Mouse (Mus musculus) large intestine, adult 2 months (tissue): ENCODE measurements around the gene Dmrta2. TPM values are rescaled to one million over a fixed set of nuclear protein-coding genes. Genes with fewer than 3 reads are reported as not detected.

Experiments used
- DNase-seq: peaks from one replicate; pipeline ENCODE4 v3.0.0-alpha.2; 2012; ENCODE audit warnings: low read depth, low spot score
- WGBS: fragments of 180-500 bp; shearing (Covaris S2); methylation state at CpG from one replicate; pipeline ENCODE4 v1.1.7; 2018; 5-methylcytosine and 5-hydroxymethylcytosine counted together
- polyA plus RNA-seq: library from polyadenylated mRNA; depleted of rRNA; stranded (reverse); fragments of >200 nt; gene quantifications from 2 replicates; pipeline ENCODE4 v1.2.3, GENCODE M21; 2012; rRNA removed

Gene Dmrta2
- polyA plus RNA-seq, result 0.15 and 0.17 TPM in 2 replicates

DNA sequence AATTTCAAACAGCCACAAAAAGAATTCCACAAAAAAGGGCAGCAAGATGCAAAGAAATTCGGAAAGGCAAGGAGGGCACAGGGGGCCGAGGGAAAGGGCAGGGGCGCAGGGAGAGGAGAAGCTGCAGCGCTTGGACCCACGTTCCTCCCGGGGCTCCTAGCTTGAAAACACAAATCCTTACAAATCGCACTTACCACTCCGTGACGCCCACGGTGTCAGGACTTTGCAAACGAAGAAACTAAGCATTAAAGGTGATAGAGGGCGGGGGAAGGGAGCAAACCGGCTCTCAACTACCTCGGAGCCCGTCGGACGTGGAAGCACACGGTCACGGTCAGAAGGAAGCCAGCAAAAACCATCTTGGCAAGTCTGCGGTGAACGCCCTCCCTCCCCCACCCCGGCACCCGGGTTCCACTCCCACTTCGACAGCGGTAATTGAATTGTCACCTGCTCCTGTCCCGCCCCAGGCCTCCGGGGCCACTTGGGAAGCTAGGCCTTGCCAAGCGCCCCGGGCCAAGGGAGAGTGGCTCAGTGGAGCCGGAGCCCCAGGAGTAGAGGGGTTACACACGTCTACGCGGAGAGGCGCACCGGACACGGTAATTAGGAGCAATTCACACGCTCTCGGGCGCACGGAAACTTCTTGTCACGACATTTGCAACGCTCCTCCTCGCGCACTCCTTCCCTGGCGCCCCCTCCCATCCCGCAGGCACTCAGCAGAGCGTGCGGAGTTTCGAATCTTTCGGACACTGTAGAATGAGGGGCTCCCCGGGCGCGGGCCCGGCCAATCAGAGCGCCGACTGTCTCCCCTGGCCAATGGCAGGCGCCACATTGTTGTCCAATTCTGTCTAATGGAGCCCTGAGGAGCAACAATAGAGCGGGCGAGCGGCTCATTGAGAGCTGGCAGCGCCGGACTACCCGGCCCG is at the start of gene Dmrta2:
Dmrta2 (plus strand) TSS at position 906 of the 920 bp plus-strand sequence.
- no peak for DNase-seq
- WGBS, result 2% methylated on average over 64 of the region's 64 CpGs

DNA sequence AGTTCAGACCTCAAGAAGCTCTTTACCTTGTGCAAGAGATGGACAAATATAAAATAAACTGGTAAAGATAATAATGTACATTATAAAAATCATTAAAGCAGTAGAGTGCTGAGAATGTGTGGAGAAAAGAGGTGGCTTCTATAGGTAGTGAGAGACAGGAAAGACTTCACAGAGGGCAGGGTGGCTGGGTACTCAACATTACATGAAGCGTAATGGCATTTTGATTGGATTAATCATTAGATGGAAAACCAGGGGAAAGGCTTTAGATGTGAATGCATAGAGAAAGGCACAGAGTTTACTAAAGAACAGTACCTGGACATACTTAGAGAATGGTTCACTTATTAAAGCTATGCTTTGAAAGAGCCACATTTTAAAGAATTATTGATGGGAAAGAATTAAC is 48.8 kb upstream of the Dmrta2 start:
- no peak for DNase-seq
- WGBS, result 100% methylated on average over 1 of the region's 1 CpGs

- 100% methylated on average over 1 of the region's 1 CpGs for WGBS
- DNase-seq, result no peak
Measured at GRCm38 (mm10) chr4:109930445-109930844, 47.4 kb upstream of the Dmrta2 start.

GRCm38 (mm10) chr4:109930935-109931334 is 46.9 kb upstream of the Dmrta2 start:
- no peak for DNase-seq
- WGBS, result 83% methylated on average over 1 of the region's 1 CpGs

- 95% methylated on average over 3 of the region's 3 CpGs for whole genome bisulfite sequencing
- DNase-seq, result no peak
Measured at GRCm38 (mm10) chr4:109936557-109936956, 41.3 kb upstream of the Dmrta2 start.

DNA sequence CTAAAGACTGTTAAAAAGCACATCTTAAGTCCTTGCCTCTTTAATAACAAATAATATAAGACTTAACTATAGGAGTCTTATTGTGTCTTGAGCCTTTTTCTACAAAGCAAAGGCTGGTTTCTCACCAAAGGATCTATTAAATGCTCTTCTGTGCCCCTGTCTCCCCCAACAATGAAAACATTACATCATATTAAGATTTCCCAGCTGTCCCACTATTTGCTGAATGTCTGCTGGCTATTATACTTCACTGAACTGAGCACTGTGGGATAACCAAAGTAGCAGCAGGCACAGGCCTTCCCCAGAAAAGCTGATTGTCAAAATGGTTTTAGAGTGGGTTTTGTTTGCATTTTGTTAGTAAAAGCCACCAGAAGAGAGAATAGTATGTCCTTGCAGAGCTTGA is 38.6 kb upstream of the Dmrta2 start:
- no peak for DNase-seq

DNA sequence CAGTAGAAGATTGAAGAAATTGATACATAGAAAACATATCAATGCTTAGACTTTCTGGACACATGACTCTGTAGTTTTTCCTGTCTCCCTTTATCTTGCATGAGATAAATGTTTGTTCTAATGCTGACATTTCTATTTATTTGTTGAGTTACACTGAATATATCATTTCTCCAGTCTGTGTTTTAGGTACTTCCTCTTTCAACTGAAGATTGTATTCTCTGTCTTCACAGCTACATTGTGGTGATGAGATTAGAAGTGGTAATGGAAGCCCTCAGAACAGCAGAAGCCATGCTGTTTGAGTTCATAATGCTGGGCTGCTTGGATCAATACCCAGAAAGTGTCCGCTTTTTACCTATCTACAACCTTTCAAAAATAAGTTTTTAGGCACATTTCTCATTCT is 32.3 kb upstream of the Dmrta2 start:
- DNase-seq, result no peak
- 96% methylated on average over 1 of the region's 1 CpGs for WGBS

DNA sequence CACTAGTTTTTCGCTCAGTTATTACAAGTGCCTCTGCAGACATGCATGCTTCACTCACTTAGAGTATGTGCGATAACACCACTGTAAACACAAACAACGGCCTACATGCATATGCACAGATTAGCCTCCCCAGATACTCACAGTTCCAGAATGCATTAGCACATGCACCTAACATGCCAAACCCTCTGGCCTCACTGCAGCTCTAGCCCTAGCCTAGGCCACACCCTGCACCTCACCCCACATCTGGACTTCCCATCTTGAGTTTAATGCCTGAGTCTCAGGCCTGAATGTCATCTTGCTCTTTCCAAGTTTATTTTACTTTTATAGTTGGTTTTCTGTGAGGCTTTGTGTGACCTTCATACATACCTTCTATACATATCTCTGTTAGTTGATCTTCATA is 28.5 kb upstream of the Dmrta2 start:
- no peak for DNase-seq
- WGBS, result 91% methylated on average over 3 of the region's 3 CpGs

GRCm38 (mm10) chr4:109953509-109953908 is 24.3 kb upstream of the Dmrta2 start:
- no peak for DNase-seq
- 93% methylated on average over 1 of the region's 1 CpGs for WGBS

GRCm38 (mm10) chr4:109960201-109960935 is 17.5 kb upstream of the Dmrta2 start:
- WGBS, result 46% methylated on average over 5 of the region's 5 CpGs
- DNase-seq, result no peak

- no peak for DNase-seq
- WGBS, result 86% methylated on average over 5 of the region's 5 CpGs
Measured at GRCm38 (mm10) chr4:109963570-109964279, 14.1 kb upstream of the Dmrta2 start.

- WGBS, result 87% methylated on average over 5 of the region's 5 CpGs
- no peak for DNase-seq
Measured at GRCm38 (mm10) chr4:109969561-109969960, 8.3 kb upstream of the Dmrta2 start.

GRCm38 (mm10) chr4:109973991-109974654 is 3.7 kb upstream of the Dmrta2 start:
- 7% methylated on average over 20 of the region's 20 CpGs for WGBS
- DNase-seq, result no peak

DNA sequence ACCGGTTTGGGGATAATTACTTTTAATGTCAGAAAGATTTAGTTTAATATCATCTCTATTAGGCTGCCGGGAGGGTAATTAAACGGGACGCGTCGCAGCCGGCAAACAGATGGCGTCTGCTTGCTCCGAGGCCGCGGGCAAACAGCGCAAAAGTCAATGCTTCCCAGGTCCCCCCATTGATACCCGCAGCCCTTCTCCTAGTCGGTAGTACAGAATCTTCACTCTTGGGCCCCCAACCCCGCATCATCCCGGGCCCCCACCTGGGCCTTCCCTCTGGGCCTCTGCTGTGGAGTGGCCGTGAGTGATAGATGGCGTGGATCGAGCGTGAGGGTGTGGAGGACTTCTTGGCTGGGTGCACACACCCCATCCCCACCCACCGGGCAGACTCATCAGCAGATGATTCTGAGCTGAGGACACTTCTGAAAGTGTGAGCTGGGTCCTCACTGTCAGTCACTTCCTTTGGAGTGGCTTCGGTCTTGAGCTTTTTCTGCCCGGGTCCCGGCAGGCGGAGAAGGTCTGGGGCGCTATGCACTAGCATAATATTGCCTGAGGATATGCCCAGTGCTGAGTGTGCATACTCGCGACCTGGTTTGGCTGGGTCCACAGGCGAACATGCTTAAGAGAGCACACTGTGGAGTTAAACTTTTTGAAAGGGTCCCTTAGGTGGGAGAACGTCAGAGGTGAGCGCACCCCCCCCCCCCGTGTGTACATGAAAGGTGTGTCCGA is 3.0 kb upstream of the Dmrta2 start:
- no peak for DNase-seq

DNA sequence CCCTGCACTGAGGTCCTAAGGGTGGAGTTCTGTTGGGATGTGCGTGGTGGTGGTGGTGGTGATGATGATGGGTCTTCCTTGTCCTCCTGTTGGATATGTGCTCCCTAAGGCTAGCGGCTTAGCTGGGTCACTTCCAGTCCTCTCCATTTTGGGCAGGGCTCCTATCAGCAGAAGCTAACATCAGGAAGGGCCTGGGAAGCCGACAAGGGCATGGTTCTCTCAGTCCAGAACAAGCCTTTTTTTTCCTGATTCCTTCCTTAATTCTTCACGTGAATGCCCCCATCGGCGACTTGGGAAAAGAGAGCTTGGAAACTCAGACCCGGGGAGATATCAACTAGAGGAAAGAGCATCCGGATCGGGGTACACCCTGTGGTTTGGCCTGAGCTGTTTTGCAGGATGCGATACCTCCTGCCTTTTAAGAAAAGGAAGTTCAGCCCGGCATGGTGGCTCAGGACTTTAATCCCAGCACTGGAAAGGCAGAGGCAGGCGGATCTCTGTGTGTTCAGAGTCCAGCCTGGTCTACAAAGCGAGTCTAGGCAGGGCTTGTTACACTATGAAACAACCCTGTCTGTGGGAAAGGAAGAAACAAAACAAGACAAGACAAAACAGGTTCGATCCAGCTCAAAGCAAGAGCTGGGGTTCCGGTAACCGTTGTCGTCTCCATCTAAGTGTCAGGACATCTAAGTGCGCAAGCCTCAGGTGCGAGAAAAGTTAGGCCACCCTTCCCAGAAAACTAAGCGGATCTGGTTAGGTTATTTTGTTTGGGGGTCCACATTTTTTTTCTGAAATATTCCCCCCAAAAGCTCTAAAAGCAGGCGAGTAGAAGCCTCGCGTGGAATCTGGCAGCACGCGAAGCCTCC is 2.2 kb upstream of the Dmrta2 start:
- DNase-seq, result no peak
- WGBS, result 16% methylated on average over 25 of the region's 25 CpGs

More for the DNA sequence above, 3.0 kb upstream of the Dmrta2 start:
- 4% methylated on average over 33 of the region's 33 CpGs for WGBS

DNA sequence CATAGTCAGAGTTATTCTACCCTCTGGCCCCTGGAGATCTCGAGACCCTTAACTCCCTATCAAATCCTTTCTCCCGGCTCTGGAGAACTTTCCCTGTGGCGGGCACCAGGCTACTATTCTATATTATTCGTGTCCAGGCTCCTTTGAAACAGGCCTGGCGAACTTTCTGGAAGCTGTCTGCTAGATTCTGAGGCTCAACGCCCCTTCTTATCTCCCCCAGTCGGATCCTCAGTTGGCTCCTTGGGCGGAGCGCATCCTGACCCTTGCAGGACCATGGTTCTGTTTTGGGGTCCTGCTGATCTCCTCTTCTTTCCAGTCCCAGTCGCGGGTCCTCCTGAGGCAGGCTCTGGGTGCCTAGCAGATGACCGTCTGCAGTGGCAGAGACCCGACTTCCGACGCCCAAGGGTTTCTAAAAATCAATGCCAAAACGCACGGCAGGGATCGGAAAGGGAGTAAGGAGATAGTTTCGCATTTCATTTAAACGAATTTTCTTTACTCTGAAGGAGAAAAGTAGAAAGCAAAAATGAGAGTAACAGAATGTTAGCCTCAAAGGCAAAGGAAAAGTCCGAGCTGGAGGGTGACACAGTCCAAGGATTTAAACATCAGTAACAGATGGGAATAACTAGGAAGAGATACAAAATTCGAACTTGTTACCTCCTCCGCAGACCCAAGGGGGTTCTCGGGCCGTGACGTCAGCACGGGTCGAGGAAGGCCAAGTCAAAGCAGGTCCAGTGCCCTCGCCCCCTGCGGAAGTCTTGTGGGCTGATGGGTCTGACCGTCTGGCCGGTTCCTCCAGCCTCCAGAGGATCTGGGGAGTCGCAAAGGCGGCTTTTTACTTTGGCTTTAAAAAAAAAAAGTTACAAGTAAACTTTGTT is 1.3 kb upstream of the Dmrta2 start:
- WGBS, result 6% methylated on average over 34 of the region's 34 CpGs
- DNase-seq, result no peak
